8 mouse cellular contexts compared by ENCODE assay signal in genomic region chr9:116173473-116174170, GRCm38 (mm10). TPM values are rescaled to one million over a fixed set of nuclear protein-coding genes. Genes with fewer than 3 reads are reported as not detected.
A peak's percentile ranks its signal among the peaks of the same experiment; 100 is the strongest.
DNase-seq lines count a peak whose midpoint lies in the region; ATAC-seq lines count a peak whose summit lies in the region.

No protein-coding gene starts in this region.

- peak overlapping the region; percentile 81 for H3K4me2 ChIP-seq in kidney, embryonic 15.5 days
- H3K4me2 ChIP-seq in midbrain, embryonic 14.5 days (ENCODE audit: low read length), result peak overlapping the region; percentile 92; the same call in 1 of the 2 replicates

- no peak for DNase-seq in kidney, postnatal 36 days
- DNase-seq in induced T-regulatory cell, adult 2 months (ENCODE audit: low read depth), result peak; percentile 55
- no peak for DNase-seq in midbrain, embryonic 14.5 days
- DNase-seq in layer of hippocampus, adult 18-20 months (ENCODE audit: low spot score in 2 of 2), result no peak
- no peak for DNase-seq in left cerebral cortex, postnatal 25 days (ENCODE audit: low spot score in 2 of 2)

- H3K9ac ChIP-seq in kidney, embryonic 15.5 days, result peak overlapping the region; percentile 96
- H3K9ac ChIP-seq in midbrain, embryonic 14.5 days (replicated peaks; ENCODE audit: low read length), result no peak overlapping the region

- no peaks in the 10 kb centered on the region for H3K9me3 ChIP-seq in kidney, embryonic 15.5 days (replicated peaks)
- H3K9me3 ChIP-seq in midbrain, embryonic 14.5 days (ENCODE audit: control insufficient read depth, low read length), result no peaks in the 10 kb centered on the region

- peaks cover 63% of the 10 kb centered on the region for H3K4me1 ChIP-seq in kidney, embryonic 15.5 days
- H3K4me1 ChIP-seq in brown adipose tissue, adult 24 weeks (ENCODE audit: control insufficient read depth, insufficient read depth, insufficient read length, low read length), result peaks cover 38% of the 10 kb centered on the region
- 0 out of 2 replicates have a peak, but pooled peaks cover 12% of the 10 kb centered on the region for H3K4me1 ChIP-seq in midbrain, embryonic 14.5 days (ENCODE audit: control insufficient read depth, insufficient read depth, low read length)

- H3K4me3 ChIP-seq in kidney, embryonic 15.5 days (replicated peaks), result peak overlapping the region; percentile 89
- H3K4me3 ChIP-seq in brown adipose tissue, adult 24 weeks (ENCODE audit: insufficient read depth, low read depth, low read length), result peak overlapping the region; percentile 99
- no peak overlapping the region for H3K4me3 ChIP-seq in midbrain, embryonic 14.5 days (replicated peaks; ENCODE audit: low read depth, low read length)

- no peaks in the 10 kb centered on the region for H3K27me3 ChIP-seq in kidney, embryonic 15.5 days
- H3K27me3 ChIP-seq in midbrain, embryonic 14.5 days (ENCODE audit: control insufficient read depth, insufficient read depth, low read length), result peaks cover 19% of the 10 kb centered on the region

- intact Hi-C loops in left cerebral cortex, postnatal 25 days (cut with DNase I), result no loop called here

- H3K27ac ChIP-seq in kidney, embryonic 15.5 days, result peak overlapping the region; percentile 98
- peak overlapping the region; percentile 98 for H3K27ac ChIP-seq in brown adipose tissue, adult 24 weeks (replicated peaks; ENCODE audit: low read depth, low read length)
- no peak overlapping the region for H3K27ac ChIP-seq in midbrain, embryonic 14.5 days (replicated peaks; ENCODE audit: low read depth, low read length)

- no peaks in the 10 kb centered on the region for H3K36me3 ChIP-seq in kidney, embryonic 15.5 days
- H3K36me3 ChIP-seq in midbrain, embryonic 14.5 days (ENCODE audit: control insufficient read depth, insufficient read depth, low read length), result no peaks in the 10 kb centered on the region

- ATAC-seq in kidney, embryonic 15.5 days (replicated peaks; ENCODE audit: low FRiP score), result no peak
- no peak for ATAC-seq in midbrain, embryonic 14.5 days (ENCODE audit: low FRiP score, low TSS enrichment)
- no peak for ATAC-seq in megakaryocyte-erythroid progenitor cell, adult 5-6 weeks (replicated peaks; ENCODE audit: low FRiP score, low TSS enrichment, poor library complexity, severe bottlenecking)

- 40% methylated on average over 16 of the region's 16 CpGs for WGBS in kidney, embryonic 15.5 days
- WGBS in midbrain, embryonic 14.5 days, result 86% methylated on average over 16 of the region's 16 CpGs

RNA-seq across cellular contexts. Expression of gene Tgfbr2, which starts 1.5 kb away (rescaled TPM):
- polyA plus RNA-seq in kidney, embryonic 15.5 days (2015; fragmentation: Nextera tagmentation; extraction: Ambion mirVana), result 30.8 and 31.5 TPM in 2 replicates
- polyA plus RNA-seq in brown adipose tissue, adult 24 weeks (2012; ENCODE audit: insufficient read depth, insufficient read length, missing spikeins), result 60.5 and 68.8 TPM in 2 replicates
- polyA plus RNA-seq in midbrain, embryonic 14.5 days (2014; fragmentation: Nextera tagmentation; extraction: Ambion mirVana), result 3.6 and 10.4 TPM in 2 replicates
- total RNA-seq in megakaryocyte-erythroid progenitor cell, adult 5-6 weeks (2014; fragmentation: Nextera tagmentation), result 5.9 and 9.5 TPM in 2 replicates
- 7.0 and 12.4 TPM in 2 replicates for total RNA-seq in megakaryocyte-erythroid progenitor cell, adult 5-6 weeks (2017)
- total RNA-seq in layer of hippocampus, adult 18-20 months (2021), result 10 to 100 TPM in 1 of 2 experiments, 1 to 10 TPM in 1; 9.6 to 11.2 TPM
- 10 to 100 TPM; 13.1 to 13.8 TPM for total RNA-seq in left cerebral cortex, postnatal 25 days (2021)
